20 mouse cellular contexts compared by ENCODE assay signal in genomic region chr3:53305860-53306259, GRCm38 (mm10).
"Had no signal": no experiment of that assay in that cellular context is flagged by ENCODE, and none has a peak within 500 bp of the region (broad histone marks: within the 10 kb centered on the region; RNA-seq: fewer than 3 reads in every experiment).

No protein-coding gene starts in this region.

- H3K27ac ChIP-seq: midbrain, embryonic 10.5 days; midbrain, embryonic 12.5 days; neural tube, embryonic 13.5 days; neural tube, embryonic 15.5 days; stomach, embryonic 15.5 days; stomach, postnatal 0 days had no signal

- H3K9ac ChIP-seq: lung, embryonic 14.5 days; midbrain, embryonic 12.5 days; neural tube, embryonic 13.5 days; neural tube, embryonic 15.5 days; stomach, embryonic 15.5 days had no signal

- H3K4me3 ChIP-seq: midbrain, embryonic 10.5 days; midbrain, embryonic 12.5 days; myocyte; neural tube, embryonic 13.5 days; neural tube, embryonic 15.5 days; stomach, embryonic 15.5 days had no signal

- H3K4me1 ChIP-seq: midbrain, embryonic 12.5 days; neural tube, embryonic 13.5 days; neural tube, embryonic 15.5 days; stomach, embryonic 15.5 days had no signal

- H3K36me3 ChIP-seq: midbrain, embryonic 10.5 days; midbrain, embryonic 12.5 days; neural tube, embryonic 13.5 days; neural tube, embryonic 15.5 days; stomach, embryonic 15.5 days had no signal

- ATAC-seq: midbrain, embryonic 16.5 days had no signal

- H3K4me2 ChIP-seq: lung, embryonic 14.5 days; midbrain, embryonic 12.5 days; neural tube, embryonic 13.5 days; neural tube, embryonic 15.5 days; stomach, embryonic 15.5 days had no signal

- H3K27me3 ChIP-seq: midbrain, embryonic 12.5 days; neural tube, embryonic 13.5 days; neural tube, embryonic 15.5 days; stomach, embryonic 15.5 days had no signal

- DNase-seq: lung, embryonic 14.5 days; lung, postnatal 10 days; lung, postnatal 4 days; midbrain, embryonic 14.5 days; retina, postnatal 1 day; right cerebral cortex, adult 18-20 months; right cerebral cortex, postnatal 25 days; right cerebral cortex, postnatal 4 days; spleen, adult 18-20 months; thymus, adult 2 months; thymus, postnatal 25 days; thymus, postnatal 4 days had no signal

- H3K9me3 ChIP-seq: midbrain, embryonic 10.5 days; neural tube, embryonic 15.5 days; stomach, embryonic 15.5 days had no signal
